Mouse (Mus musculus) limb, embryonic 14.5 days (tissue): Measurements from ENCODE around the gene Sirt5. TPM values are rescaled to one million over a fixed set of nuclear protein-coding genes. Genes with fewer than 3 reads are reported as not detected.

Source experiments
- ATAC-seq: fragments of 200-750 bp; cut with Nextera tagmentation; 2 replicates; pipeline ENCODE4 v1.8.0; 2017; ENCODE audit warnings: low read depth, moderate number of reproducible peaks, moderate TSS enrichment; ENCODE audit not compliant: low FRiP score
- DNase-seq: peaks from one replicate; pipeline ENCODE4 v3.0.0-alpha.2; 2015; ENCODE audit warnings: low spot score
- H3K27ac ChIP-seq: fragments of 300-500 bp; sonication (generic); replicated peaks from 2 replicates; pipeline ENCODE4 v1.5.1; 2014; ENCODE audit warnings: low read depth, mild to moderate bottlenecking, low read length, moderate library complexity, mixed read lengths
- H3K27me3 ChIP-seq: fragments of 300-500 bp; sonication (generic); 2 replicates; pipeline ENCODE4 v1.6.1; 2014; ENCODE audit warnings: low read length, mixed read lengths; ENCODE audit not compliant: control insufficient read depth, insufficient read depth
- H3K36me3 ChIP-seq: fragments of 300-500 bp; sonication (generic); 2 replicates; pipeline ENCODE4 v1.6.1; 2014; ENCODE audit warnings: mild to moderate bottlenecking, low read length, moderate library complexity, mixed read lengths; ENCODE audit not compliant: control insufficient read depth, insufficient read depth
- H3K4me1 ChIP-seq: fragments of 300-500 bp; sonication (generic); 2 replicates; pipeline ENCODE4 v1.6.1; 2014; ENCODE audit warnings: antibody characterized with exemption, low read length, mixed read lengths; ENCODE audit not compliant: control insufficient read depth, insufficient read depth
- H3K4me2 ChIP-seq: fragments of 300-500 bp; sonication (generic); replicated peaks from 2 replicates; pipeline ENCODE4 v1.6.1; 2014; ENCODE audit warnings: low read depth, mild to moderate bottlenecking, low read length, moderate library complexity; ENCODE audit not compliant: severe bottlenecking
- H3K4me3 ChIP-seq: fragments of 300-500 bp; sonication (generic); replicated peaks from 2 replicates; pipeline ENCODE4 v1.5.1; 2014; ENCODE audit warnings: low read length
- H3K9ac ChIP-seq: fragments of 300-500 bp; sonication (generic); 2 replicates; pipeline ENCODE4 v1.6.1; 2014; ENCODE audit warnings: mild to moderate bottlenecking, low read depth, low read length, moderate library complexity; ENCODE audit not compliant: severe bottlenecking
- H3K9me3 ChIP-seq: fragments of 300-500 bp; sonication (generic); 2 replicates; pipeline ENCODE4 v1.6.1; 2016; ENCODE audit warnings: low read length; ENCODE audit not compliant: control insufficient read depth
- POLR2A ChIP-seq: fragments of 200-500 bp; IDR thresholded peaks from 2 replicates; pipeline ENCODE4 v1.8.0; 2012; ENCODE audit warnings: inconsistent platforms, mild to moderate bottlenecking, moderate library complexity, borderline replicate concordance; ENCODE audit not compliant: insufficient read depth, insufficient read length; ENCODE audit errors: extremely low read depth
- WGBS: fragments of 180-500 bp; shearing (Covaris S2); extraction: QIAGEN DNeasy Blood & Tissue Kit; methylation state at CpG from one replicate; pipeline ENCODE4 v1.1.7; 2014; 5-methylcytosine and 5-hydroxymethylcytosine counted together
- polyA plus RNA-seq, 2 experiments: library from polyadenylated mRNA; depleted of rRNA in 1 of 2; stranded (reverse) in 1 of 2; unstranded in 1 of 2; fragments of >200 nt; fragmentation: Nextera tagmentation in 1 of 2; extraction: Ambion mirVana in 1 of 2; gene quantifications; 2 replicates each; pipeline versions ENCODE4 v1.2.1 to v1.2.3; 2012 to 2014

Sirt5 gene
- polyA plus RNA-seq, 2 experiments, result 23.0 to 23.9 TPM

GRCm38 (mm10) chr13:43356346-43357125 lies 8.8 kb upstream of the Sirt5 start:
- Histone ChIP-seq H3K27me3 (no peaks in the 10 kb centered on the region), H3K4me3 (no peak overlapping the region), H3K36me3 (no peaks in the 10 kb centered on the region), H3K9ac (no peak overlapping the region), H3K4me1 (0 out of 2 replicates have a peak, but pooled peaks cover 7% of the 10 kb centered on the region), H3K9me3 (no peaks in the 10 kb centered on the region), H3K4me2 (no peak overlapping the region), H3K27ac (no peak overlapping the region)
- TF ChIP-seq POLR2A, result no peak
- 85% methylated on average over 14 of the region's 14 CpGs for WGBS
- DNase-seq (no peak), ATAC-seq (no peak)

- Histone ChIP-seq H3K4me3 (no peak overlapping the region), H3K4me2 (no peak overlapping the region), H3K9ac (no peak overlapping the region), H3K27ac (no peak overlapping the region), H3K9me3 (no peaks in the 10 kb centered on the region), H3K27me3 (no peaks in the 10 kb centered on the region), H3K36me3 (no peaks in the 10 kb centered on the region), H3K4me1 (no peaks in the 10 kb centered on the region)
- 63% methylated on average over 6 of the region's 6 CpGs for WGBS
- TF ChIP-seq POLR2A, result no peak
- ATAC-seq (no peak), DNase-seq (no peak)
Measured at GRCm38 (mm10) chr13:43360534-43360933, 4.8 kb upstream of the Sirt5 start.

GRCm38 (mm10) chr13:43362353-43362752 lies 2.9 kb upstream of the Sirt5 start:
- H3K4me3 ChIP-seq, result no peak overlapping the region
- H3K36me3 ChIP-seq, result no peaks in the 10 kb centered on the region
- DNase-seq (no peak), ATAC-seq (no peak)
- H3K9ac ChIP-seq, result no peak overlapping the region
- no peak overlapping the region for H3K27ac ChIP-seq
- H3K4me2 ChIP-seq, result no peak overlapping the region
- 80% methylated on average over 9 of the region's 9 CpGs for WGBS
- H3K9me3 ChIP-seq, result no peaks in the 10 kb centered on the region
- H3K4me1 ChIP-seq, result peaks cover 8% of the 10 kb centered on the region; the same call in 1 of the 2 replicates
- TF ChIP-seq POLR2A, result no peak
- no peaks in the 10 kb centered on the region for H3K27me3 ChIP-seq

GRCm38 (mm10) chr13:43365825-43366184 lies 509 bp downstream of the Sirt5 start:
- no peaks in the 10 kb centered on the region for H3K27me3 ChIP-seq
- 5% methylated on average over 11 of the region's 11 CpGs for WGBS
- H3K36me3 ChIP-seq, result peaks cover 4% of the 10 kb centered on the region; the same call in 1 of the 2 replicates
- TF ChIP-seq POLR2A, result no peak
- peak overlapping the region; percentile 77 for H3K9ac ChIP-seq
- no peak for DNase-seq
- H3K9me3 ChIP-seq, result no peaks in the 10 kb centered on the region
- peak overlapping the region; percentile 61 for H3K4me3 ChIP-seq
- peak overlapping the region; percentile 88 for H3K4me2 ChIP-seq
- H3K4me1 ChIP-seq, result peaks cover 8% of the 10 kb centered on the region; the same call in 1 of the 2 replicates
- ATAC-seq, result peak; percentile 21; the same call in 1 of the 2 replicates
- H3K27ac ChIP-seq, result 0 out of 2 replicates have a peak overlapping the region, but pooled peaks have one; percentile 48

- H3K27ac ChIP-seq, result no peak overlapping the region
- 94% methylated on average over 6 of the region's 6 CpGs for WGBS
- no peak for ATAC-seq
Measured at GRCm38 (mm10) chr13:43370063-43370462, 4.8 kb downstream of the Sirt5 start.

More at GRCm38 (mm10) chr13:43370063-43370462, 4.8 kb downstream of the Sirt5 start:
- no peak for DNase-seq
- H3K27me3 ChIP-seq, result no peaks in the 10 kb centered on the region
- H3K9ac ChIP-seq, result no peak overlapping the region
- H3K4me3 ChIP-seq, result no peak overlapping the region
- no peak for TF ChIP-seq POLR2A
- H3K9me3 ChIP-seq, result no peaks in the 10 kb centered on the region
- H3K36me3 ChIP-seq, result peaks cover 32% of the 10 kb centered on the region
- no peak overlapping the region for H3K4me2 ChIP-seq
- peaks cover 8% of the 10 kb centered on the region; the same call in 1 of the 2 replicates for H3K4me1 ChIP-seq
